9 mouse cellular contexts compared by ENCODE assay signal in the genomic region with DNA sequence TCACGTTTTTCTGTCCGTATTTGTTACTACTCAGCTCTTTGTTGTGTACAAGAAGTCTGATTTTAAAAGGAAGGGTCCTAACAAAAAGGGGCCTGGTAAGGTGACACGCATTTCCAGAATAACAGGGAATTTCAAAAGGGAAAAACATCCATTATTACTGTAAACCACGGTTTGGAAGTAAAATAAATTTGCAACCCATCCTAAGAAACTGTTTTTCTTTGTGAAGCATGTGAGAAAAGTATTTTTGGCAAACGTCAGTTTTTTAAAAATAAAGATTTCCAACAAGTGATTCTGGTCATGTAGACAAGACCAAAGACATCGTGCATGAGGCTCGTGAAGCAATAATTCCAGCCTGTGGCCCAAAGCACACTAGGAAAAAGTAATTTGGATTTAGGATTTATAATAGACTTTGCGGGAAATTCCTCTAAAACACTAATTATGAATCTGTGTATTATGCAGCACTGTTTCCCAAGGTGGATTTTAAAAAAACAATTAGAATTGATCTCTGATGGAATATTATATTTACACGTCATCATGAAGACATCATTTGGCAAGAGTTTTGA. TPM values are rescaled to one million over a fixed set of nuclear protein-coding genes. Genes with fewer than 3 reads are reported as not detected.
DNase-seq lines count a peak whose midpoint lies in the region; ATAC-seq lines count a peak whose summit lies in the region.
"Had no signal": no experiment of that assay in that cellular context is flagged by ENCODE, and none has a peak within 500 bp of the region (broad histone marks: within the 10 kb centered on the region; RNA-seq: fewer than 3 reads in every experiment).

No protein-coding gene starts in this region.

- no peak for ATAC-seq in heart, embryonic 14.5 days (ENCODE audit: insufficient number of reproducible peaks, insufficient read depth, low FRiP score, low read depth)
- ATAC-seq in hindbrain, embryonic 12.5 days (ENCODE audit: low FRiP score), result no peak
- ATAC-seq in midbrain, embryonic 13.5 days, result no peak
- ATAC-seq: Patski had no signal

- peaks cover 3 to 16% of the 10 kb centered on the region in 2 experiments; a peak in 3 of 4 replicates for H3K4me1 ChIP-seq in heart, embryonic 14.5 days (ENCODE audit: control insufficient read depth in 2 of 2, insufficient read depth in 2 of 2, low read length in 2 of 2)
- peaks cover 21% of the 10 kb centered on the region for H3K4me1 ChIP-seq in hindbrain, embryonic 12.5 days
- H3K4me1 ChIP-seq in midbrain, embryonic 13.5 days (replicated peaks), result peaks cover 36% of the 10 kb centered on the region

- peak overlapping the region; percentile 100 for H3K27ac ChIP-seq in heart, embryonic 14.5 days (replicated peaks in 1 of 2; ENCODE audit: control insufficient read depth in 1 of 2, insufficient read depth in 1 of 2, low read depth in 2 of 2, low read length in 2 of 2)
- peak overlapping the region; percentile 100 for H3K27ac ChIP-seq in hindbrain, embryonic 12.5 days
- peak overlapping the region; percentile 99 for H3K27ac ChIP-seq in midbrain, embryonic 13.5 days

- peak overlapping the region; percentile 82 for H3K4me2 ChIP-seq in heart, embryonic 14.5 days (ENCODE audit: low read length)
- peak overlapping the region; percentile 95 for H3K4me2 ChIP-seq in hindbrain, embryonic 12.5 days (replicated peaks)
- peak overlapping the region; percentile 90 for H3K4me2 ChIP-seq in midbrain, embryonic 13.5 days (replicated peaks)

- WGBS in heart, embryonic 14.5 days, result 21% methylated on average over 9 of the region's 9 CpGs
- WGBS in hindbrain, embryonic 12.5 days, result 8% methylated on average over 9 of the region's 9 CpGs
- WGBS in midbrain, embryonic 13.5 days, result 3% methylated on average over 9 of the region's 9 CpGs

- H3K9me3 ChIP-seq in heart, embryonic 14.5 days (ENCODE audit: control insufficient read depth, low read length), result no peaks in the 10 kb centered on the region
- no peaks in the 10 kb centered on the region for H3K9me3 ChIP-seq in hindbrain, embryonic 12.5 days (replicated peaks)
- H3K9me3 ChIP-seq in midbrain, embryonic 13.5 days, result no peaks in the 10 kb centered on the region

- peak overlapping the region; percentile 68 to 71; a peak in 3 of 4 replicates for H3K4me3 ChIP-seq in heart, embryonic 14.5 days (ENCODE audit: control insufficient read depth in 1 of 2, insufficient read depth in 1 of 2, low read depth in 1 of 2, low read length in 2 of 2)
- peak overlapping the region; percentile 54 for H3K4me3 ChIP-seq in hindbrain, embryonic 12.5 days
- peak overlapping the region; percentile 56 for H3K4me3 ChIP-seq in midbrain, embryonic 13.5 days (replicated peaks)

- no peak for DNase-seq in heart, adult 8-10 months (ENCODE audit: low spot score)
- DNase-seq in Muller cell, postnatal 12 days (ENCODE audit: inconsistent ontology term), result peak; percentile 50
- no peak for DNase-seq in thymus, postnatal 0 days (ENCODE audit: low spot score)
- no peak for DNase-seq in layer of hippocampus, postnatal 10 days (ENCODE audit: low spot score in 2 of 2)
- no peak for DNase-seq in gastrocnemius, postnatal 36 days

- intact Hi-C loops in gastrocnemius, postnatal 36 days (cut with DNase I), result no loop called here

- no peaks in the 10 kb centered on the region for H3K27me3 ChIP-seq in heart, embryonic 14.5 days (ENCODE audit: control insufficient read depth, insufficient read depth, low read length)
- H3K27me3 ChIP-seq in hindbrain, embryonic 12.5 days, result no peaks in the 10 kb centered on the region
- H3K27me3 ChIP-seq in midbrain, embryonic 13.5 days, result no peaks in the 10 kb centered on the region
- H3K27me3 ChIP-seq: Patski had no signal

- H3K9ac ChIP-seq in heart, embryonic 14.5 days (ENCODE audit: low read length), result peak overlapping the region; percentile 94
- H3K9ac ChIP-seq in hindbrain, embryonic 12.5 days, result peak overlapping the region; percentile 96
- H3K9ac ChIP-seq in midbrain, embryonic 13.5 days (replicated peaks), result peak overlapping the region; percentile 97

- no peaks in the 10 kb centered on the region for H3K36me3 ChIP-seq in heart, embryonic 14.5 days (ENCODE audit: control insufficient read depth, insufficient read depth, low read length)
- no peaks in the 10 kb centered on the region for H3K36me3 ChIP-seq in hindbrain, embryonic 12.5 days
- no peaks in the 10 kb centered on the region for H3K36me3 ChIP-seq in midbrain, embryonic 13.5 days

RNA-seq across cellular contexts. Expression of gene Mllt10, which starts 3.2 kb away (rescaled TPM):
- 24.4 and 27.1 TPM in 2 replicates for polyA plus RNA-seq in heart, embryonic 14.5 days (2014; fragmentation: Nextera tagmentation; extraction: Ambion mirVana)
- 10 to 100 TPM; 25.1 to 41.8 (median 30.5) TPM for total RNA-seq in heart, adult 8-10 months (2022)
- 65.1 and 70.8 TPM in 2 replicates for polyA plus RNA-seq in hindbrain, embryonic 12.5 days (2016; fragmentation: Nextera tagmentation; extraction: Ambion mirVana)
- 69.6 and 75.2 TPM in 2 replicates for polyA plus RNA-seq in midbrain, embryonic 13.5 days (2015; fragmentation: Nextera tagmentation; extraction: Ambion mirVana)
- polyA plus RNA-seq in thymus, postnatal 0 days (2015; fragmentation: Nextera tagmentation; extraction: Ambion mirVana), result 53.2 and 70.2 TPM in 2 replicates
- total RNA-seq in layer of hippocampus, postnatal 10 days (2021), result 10 to 100 TPM; 48.8 to 58.2 TPM
- total RNA-seq in gastrocnemius, postnatal 36 days (2021), result 10 to 100 TPM; 15.6 to 21.9 TPM

RNA-seq across cellular contexts. Expression of gene Skida1, which starts 9.4 kb away (rescaled TPM):
- polyA plus RNA-seq in heart, embryonic 14.5 days (2014; fragmentation: Nextera tagmentation; extraction: Ambion mirVana), result 4.7 and 6.4 TPM in 2 replicates
- 1 to 10 TPM; 2.5 to 5.9 (median 3.7) TPM for total RNA-seq in heart, adult 8-10 months (2022)
- polyA plus RNA-seq in hindbrain, embryonic 12.5 days (2016; fragmentation: Nextera tagmentation; extraction: Ambion mirVana), result 17.7 and 19.4 TPM in 2 replicates
- polyA plus RNA-seq in midbrain, embryonic 13.5 days (2015; fragmentation: Nextera tagmentation; extraction: Ambion mirVana), result 17.8 and 18.3 TPM in 2 replicates
- 0.65 and 0.77 TPM in 2 replicates for polyA plus RNA-seq in thymus, postnatal 0 days (2015; fragmentation: Nextera tagmentation; extraction: Ambion mirVana)
- total RNA-seq in layer of hippocampus, postnatal 10 days (2021), result 10 to 100 TPM; 12.7 to 14.8 TPM
- under 1 TPM; 0.18 to 0.25 TPM for total RNA-seq in gastrocnemius, postnatal 36 days (2021)

RNA-seq across cellular contexts. Expression of gene A930004D18Rik, which starts 20.7 kb away (rescaled TPM):
- 5.8 and 8.9 TPM in 2 replicates for polyA plus RNA-seq in heart, embryonic 14.5 days (2014; fragmentation: Nextera tagmentation; extraction: Ambion mirVana)
- 1 to 10 TPM; 3.5 to 7.3 (median 5.5) TPM for total RNA-seq in heart, adult 8-10 months (2022)
- polyA plus RNA-seq in hindbrain, embryonic 12.5 days (2016; fragmentation: Nextera tagmentation; extraction: Ambion mirVana), result 18.0 and 18.6 TPM in 2 replicates
- polyA plus RNA-seq in midbrain, embryonic 13.5 days (2015; fragmentation: Nextera tagmentation; extraction: Ambion mirVana), result 14.7 and 17.1 TPM in 2 replicates
- polyA plus RNA-seq in thymus, postnatal 0 days (2015; fragmentation: Nextera tagmentation; extraction: Ambion mirVana), result 2.6 and 3.3 TPM in 2 replicates
- 1 to 10 TPM; 3.3 to 3.8 TPM for total RNA-seq in layer of hippocampus, postnatal 10 days (2021)
- total RNA-seq in gastrocnemius, postnatal 36 days (2021), result under 1 TPM; 0.17 to 0.20 TPM
